Mouse (Mus musculus) brain, embryonic 18.5 days (tissue): ENCODE data around the gene Ulk4.

Experiments
- DNase-seq: peaks from one replicate; pipeline ENCODE4 v3.0.0-alpha.2; 2012; ENCODE audit warnings: low read depth, low spot score

Ulk4 gene

GRCm38 (mm10) chr9:120984509-120984908 lies 292.5 kb downstream of the Ulk4 start:
- no peak for DNase-seq

- DNase-seq: no peak
These were observed 293.1 kb downstream of the Ulk4 start for GRCm38 (mm10) chr9:120983849-120984248.

- no peak for DNase-seq
These were observed 295.2 kb downstream of the Ulk4 start for GRCm38 (mm10) chr9:120981777-120982176.

GRCm38 (mm10) chr9:120976856-120977255 lies 300.1 kb downstream of the Ulk4 start:
- no peak for DNase-seq

- DNase-seq: peak; percentile 34
These were observed 300.8 kb downstream of the Ulk4 start for GRCm38 (mm10) chr9:120976158-120976557.

- DNase-seq: no peak
These were observed 302.8 kb downstream of the Ulk4 start for GRCm38 (mm10) chr9:120974209-120974608.

GRCm38 (mm10) chr9:120973026-120973515 lies 303.9 kb downstream of the Ulk4 start:
- DNase-seq: no peak

- DNase-seq: no peak
These were observed 312.0 kb downstream of the Ulk4 start for GRCm38 (mm10) chr9:120965007-120965406.

GRCm38 (mm10) chr9:120964224-120964623 lies 312.8 kb downstream of the Ulk4 start:
- DNase-seq: no peak

- no peak for DNase-seq
These were observed 313.3 kb downstream of the Ulk4 start for GRCm38 (mm10) chr9:120963720-120964119.

GRCm38 (mm10) chr9:120963104-120963503 lies 313.9 kb downstream of the Ulk4 start:
- no peak for DNase-seq

- no peak for DNase-seq
These were observed 314.9 kb downstream of the Ulk4 start for GRCm38 (mm10) chr9:120961969-120962700.

GRCm38 (mm10) chr9:120961466-120961865 lies 315.5 kb downstream of the Ulk4 start:
- DNase-seq: no peak

- no peak for DNase-seq
These were observed 316.4 kb downstream of the Ulk4 start for GRCm38 (mm10) chr9:120960611-120961010.

- DNase-seq: no peak
These were observed 317.8 kb downstream of the Ulk4 start for GRCm38 (mm10) chr9:120959225-120959624.

- no peak for DNase-seq
These were observed 318.4 kb downstream of the Ulk4 start for GRCm38 (mm10) chr9:120958560-120958959.

GRCm38 (mm10) chr9:120958051-120958450 lies 318.9 kb downstream of the Ulk4 start:
- no peak for DNase-seq

GRCm38 (mm10) chr9:120951947-120952346 lies 325.1 kb downstream of the Ulk4 start:
- no peak for DNase-seq

- DNase-seq: no peak
These were observed 326.2 kb downstream of the Ulk4 start for GRCm38 (mm10) chr9:120950761-120951160.

GRCm38 (mm10) chr9:120948832-120949231 lies 328.2 kb downstream of the Ulk4 start:
- DNase-seq: no peak

GRCm38 (mm10) chr9:120946131-120946530 lies 330.9 kb downstream of the Ulk4 start:
- no peak for DNase-seq

GRCm38 (mm10) chr9:120944211-120944610 lies 332.8 kb downstream of the Ulk4 start:
- DNase-seq: no peak

GRCm38 (mm10) chr9:120943757-120944156 lies 333.2 kb downstream of the Ulk4 start:
- no peak for DNase-seq

- DNase-seq: no peak
These were observed 336.1 kb downstream of the Ulk4 start for GRCm38 (mm10) chr9:120940858-120941257.
